7 mouse cellular contexts compared by ENCODE assay signal in the genomic region with DNA sequence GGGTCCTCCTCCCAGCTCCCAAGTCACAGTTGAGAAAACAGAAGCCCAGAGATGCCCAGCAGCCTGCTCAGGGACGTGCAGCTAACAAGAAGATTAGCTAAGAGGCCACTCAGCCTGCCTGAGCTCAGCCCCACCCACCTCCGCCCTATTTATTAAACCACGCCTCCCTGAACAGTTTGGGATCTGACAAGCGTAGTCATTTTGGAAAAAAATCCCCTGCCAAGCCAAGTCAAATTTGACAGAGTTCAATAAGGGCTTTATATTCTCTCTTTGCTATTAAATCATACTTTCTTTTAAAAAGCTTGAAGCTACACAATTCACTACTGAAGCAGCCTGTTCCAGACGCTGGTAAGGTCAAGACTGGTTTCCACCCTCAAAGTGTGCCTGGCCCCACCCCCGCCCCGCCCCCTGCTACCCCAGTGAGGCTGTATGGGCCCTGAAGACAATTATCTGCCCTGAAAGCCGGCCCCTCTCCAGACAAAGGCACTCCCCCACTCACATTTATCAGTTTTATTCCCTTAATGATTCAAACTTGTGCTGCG.
DNase-seq lines count a peak whose midpoint lies in the region; ATAC-seq lines count a peak whose summit lies in the region.

No protein-coding gene starts in this region.

- peak; percentile 78 for ATAC-seq in embryonic facial prominence, embryonic 11.5 days (replicated peaks; ENCODE audit: insufficient number of reproducible peaks, low FRiP score, low TSS enrichment, low read depth)
- peak; percentile 88 for ATAC-seq in stomach, embryonic 16.5 days (ENCODE audit: insufficient read depth, low FRiP score)

- peak; percentile 86 for DNase-seq in adrenal gland, adult 2 months
- DNase-seq in embryonic facial prominence, embryonic 11.5 days (ENCODE audit: low spot score): peak; percentile 90
- peak; percentile 65 to 86 for DNase-seq in heart, adult 9 months (ENCODE audit: low spot score in 2 of 2)
- DNase-seq in kidney, adult 9 months: peak; percentile 66
- peak; percentile 92 for DNase-seq in lung, postnatal 10 days
- DNase-seq in right cerebral cortex, adult 2 months (ENCODE audit: low spot score in 2 of 2): no peak

- H3K9ac ChIP-seq in embryonic facial prominence, embryonic 11.5 days (replicated peaks; ENCODE audit: low read length): no peak overlapping the region
- H3K9ac ChIP-seq in stomach, embryonic 16.5 days (ENCODE audit: low read length): 0 out of 2 replicates have a peak overlapping the region, but pooled peaks have one; percentile 5

- no peaks in the 10 kb centered on the region for H3K36me3 ChIP-seq in embryonic facial prominence, embryonic 11.5 days (replicated peaks; ENCODE audit: control insufficient read depth, insufficient read depth, low read depth, low read length)
- no peaks in the 10 kb centered on the region for H3K36me3 ChIP-seq in stomach, embryonic 16.5 days (ENCODE audit: control insufficient read depth, insufficient read depth, low read length)

- no peak overlapping the region for H3K4me2 ChIP-seq in embryonic facial prominence, embryonic 11.5 days (ENCODE audit: low read depth, low read length)
- peak overlapping the region; percentile 35 for H3K4me2 ChIP-seq in stomach, embryonic 16.5 days (ENCODE audit: low read depth, low read length)

- peak overlapping the region; percentile 57 for H3K27ac ChIP-seq in embryonic facial prominence, embryonic 11.5 days (replicated peaks; ENCODE audit: low read depth, low read length)
- peak overlapping the region; percentile 58 for H3K27ac ChIP-seq in stomach, embryonic 16.5 days (ENCODE audit: low read length)

- no peak overlapping the region for H3K4me3 ChIP-seq in embryonic facial prominence, embryonic 11.5 days (ENCODE audit: low read depth, low read length)
- peak overlapping the region; percentile 14 for H3K4me3 ChIP-seq in stomach, embryonic 16.5 days (replicated peaks; ENCODE audit: low read length)

- under 1% methylated on average over 9 of the region's 9 CpGs for WGBS in embryonic facial prominence, embryonic 11.5 days
- 3% methylated on average over 9 of the region's 9 CpGs for WGBS in stomach, embryonic 16.5 days

- no peaks in the 10 kb centered on the region for H3K27me3 ChIP-seq in embryonic facial prominence, embryonic 11.5 days (ENCODE audit: control insufficient read depth, insufficient read depth, low read length)
- H3K27me3 ChIP-seq in stomach, embryonic 16.5 days (ENCODE audit: control insufficient read depth, insufficient read depth, low read length): no peaks in the 10 kb centered on the region

- peaks cover 3% of the 10 kb centered on the region for H3K4me1 ChIP-seq in embryonic facial prominence, embryonic 11.5 days (ENCODE audit: control insufficient read depth, insufficient read depth, low read length)
- peaks cover 17% of the 10 kb centered on the region for H3K4me1 ChIP-seq in stomach, embryonic 16.5 days (ENCODE audit: control insufficient read depth, insufficient read depth, low read length)

- H3K9me3 ChIP-seq in embryonic facial prominence, embryonic 11.5 days (replicated peaks; ENCODE audit: control insufficient read depth, low read length): no peaks in the 10 kb centered on the region
- H3K9me3 ChIP-seq in stomach, embryonic 16.5 days (replicated peaks; ENCODE audit: control insufficient read depth, low read length): no peaks in the 10 kb centered on the region

Comparison
In these comparisons a context has a peak if more than half of its experiments do, and no peak if none do; other contexts are left out.
1. DNase-seq: peak in adrenal gland, adult 2 months (single experiment), embryonic facial prominence, embryonic 11.5 days (single experiment), heart, adult 9 months (2 of 2), kidney, adult 9 months (single experiment) and lung, postnatal 10 days (single experiment); none in right cerebral cortex, adult 2 months (0 of 2).